Mouse (Mus musculus): ENCODE measurements around the gene Gm11084. TPM values are rescaled to one million over a fixed set of nuclear protein-coding genes. Genes with fewer than 3 reads are reported as not detected.
"Not testable (repeated sequence)": the region's sequence is repeated elsewhere in the genome, so short reads cannot be mapped to it uniquely, and the experiment has no call there.

Gene Gm11084
- not detected in 2 replicates for polyA plus RNA-seq (2015; fragmentation: Nextera tagmentation; extraction: Ambion mirVana)

DNA sequence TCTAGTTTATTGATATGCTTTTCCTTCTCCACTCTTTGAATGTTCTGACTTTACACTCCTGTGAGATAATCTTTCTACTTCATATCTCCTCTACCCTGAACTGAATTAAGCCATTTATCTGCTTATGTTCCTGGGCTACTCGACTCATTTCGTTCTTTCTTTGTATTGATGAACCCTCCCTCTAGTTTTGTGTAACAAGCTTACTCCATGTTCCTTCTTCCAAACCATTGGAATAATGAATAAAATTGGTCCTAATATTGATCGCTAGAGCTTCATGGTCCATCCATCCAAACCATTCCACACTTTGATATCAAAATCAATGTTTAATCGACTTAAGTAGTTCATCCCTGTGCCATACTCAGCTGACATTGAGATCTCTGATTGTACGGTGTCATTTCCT is at the start of gene Gm11084:
Gene Gm11084, minus strand, starts transcription at position 101 of the 400 bp plus-strand sequence.
- no peak for ATAC-seq (ENCODE audit: low FRiP score, low read depth)
- 91% methylated on average over 5 of the region's 5 CpGs for WGBS

GRCm38 (mm10) chr2:73031061-73032055 is 44.8 kb upstream of the Gm11084 start:
- Histone ChIP-seq H3K27me3 (no peaks in the 10 kb centered on the region), H3K4me1 (replicated peaks) (no peaks in the 10 kb centered on the region), H3K36me3 (no peaks in the 10 kb centered on the region), H3K9ac (no peak overlapping the region), H3K4me2 (no peak overlapping the region), H3K27ac (replicated peaks) (no peak overlapping the region), H3K4me3 (no peak overlapping the region), H3K9me3 (no peaks in the 10 kb centered on the region)
- 84% methylated on average over 7 of the region's 7 CpGs for WGBS
- ATAC-seq (ENCODE audit: low FRiP score, low read depth) = no peak

More for the DNA sequence above, at the start of gene Gm11084:
- Histone ChIP-seq H3K4me1 (replicated peaks) (peaks cover 1% of the 10 kb centered on the region; the same call in 1 of the 2 replicates), H3K4me3 (no peak within 1 kb of the TSS), H3K27ac (replicated peaks) (no peak within 1 kb of the TSS), H3K9me3 (no peaks in the 10 kb centered on the region), H3K27me3 (no peaks in the 10 kb centered on the region), H3K4me2 (no peak within 1 kb of the TSS), H3K36me3 (no peaks in the 10 kb centered on the region), H3K9ac (no peak within 1 kb of the TSS)

GRCm38 (mm10) chr2:73029846-73030245 is 43.3 kb upstream of the Gm11084 start:
- Histone ChIP-seq H3K36me3 (no peaks in the 10 kb centered on the region), H3K9ac (no peak overlapping the region), H3K4me1 (replicated peaks) (no peaks in the 10 kb centered on the region), H3K4me2 (no peak overlapping the region), H3K27me3 (no peaks in the 10 kb centered on the region), H3K4me3 (no peak overlapping the region), H3K9me3 (no peaks in the 10 kb centered on the region), H3K27ac (replicated peaks) (no peak overlapping the region)
- 92% methylated on average over 3 of the region's 3 CpGs for WGBS
- ATAC-seq (ENCODE audit: low FRiP score, low read depth) = no peak

DNA sequence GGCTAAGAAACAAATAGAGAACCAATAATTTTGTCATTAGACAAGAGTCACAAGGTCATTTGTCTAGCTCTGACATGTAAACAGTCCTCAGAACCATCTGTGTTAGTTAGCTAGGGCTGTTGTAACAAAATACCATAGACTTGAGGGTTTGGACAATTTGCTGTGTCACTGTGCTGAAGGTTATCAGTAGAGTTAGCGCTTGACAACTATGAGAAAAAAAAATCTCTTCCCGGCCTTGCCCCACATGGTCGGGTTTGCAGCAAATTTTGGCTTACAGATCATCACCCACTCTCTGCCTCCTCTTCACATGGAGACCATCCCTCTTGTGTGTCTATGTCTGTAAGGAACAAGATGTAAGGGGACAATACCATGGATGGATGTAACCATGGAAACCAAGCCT is 41.5 kb upstream of the Gm11084 start:
- no peaks in the 10 kb centered on the region for H3K9me3 ChIP-seq
- no peaks in the 10 kb centered on the region for H3K4me1 ChIP-seq (replicated peaks)
- no peak overlapping the region for H3K9ac ChIP-seq
- H3K4me2 ChIP-seq = no peak overlapping the region
- WGBS = 90% methylated on average over 3 of the region's 3 CpGs
- no peaks in the 10 kb centered on the region for H3K36me3 ChIP-seq
- no peak for ATAC-seq (ENCODE audit: low FRiP score, low read depth)
- H3K27me3 ChIP-seq = no peaks in the 10 kb centered on the region
- no peak overlapping the region for H3K27ac ChIP-seq (replicated peaks)
- no peak overlapping the region for H3K4me3 ChIP-seq

DNA sequence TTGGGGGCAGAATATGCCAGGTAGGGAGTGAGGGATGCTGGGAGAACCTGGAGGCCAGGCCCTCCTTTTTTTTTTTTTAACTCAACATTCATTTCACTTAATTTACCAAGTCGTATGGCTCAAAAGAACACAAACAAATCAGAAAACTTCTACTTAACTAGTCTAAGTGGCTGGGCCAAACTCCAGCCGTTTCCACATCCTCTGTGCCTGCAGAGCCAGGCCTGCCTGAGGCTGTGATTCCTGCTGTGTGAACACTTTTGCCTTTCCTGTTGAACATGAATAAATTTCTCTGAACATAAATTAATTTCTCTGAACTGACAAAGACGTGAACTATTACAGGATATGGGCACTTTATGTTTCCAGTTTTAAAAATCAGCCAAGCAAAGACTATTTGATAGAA is 40.6 kb upstream of the Gm11084 start:
- no peaks in the 10 kb centered on the region for H3K9me3 ChIP-seq
- H3K4me2 ChIP-seq = no peak overlapping the region
- 53% methylated on average over 3 of the region's 3 CpGs for WGBS
- H3K4me3 ChIP-seq = no peak overlapping the region
- no peaks in the 10 kb centered on the region for H3K36me3 ChIP-seq
- ATAC-seq (ENCODE audit: low FRiP score, low read depth) = no peak
- H3K27ac ChIP-seq (replicated peaks) = no peak overlapping the region
- no peaks in the 10 kb centered on the region for H3K27me3 ChIP-seq
- no peak overlapping the region for H3K9ac ChIP-seq
- H3K4me1 ChIP-seq (replicated peaks) = no peaks in the 10 kb centered on the region

GRCm38 (mm10) chr2:73023803-73024202 is 37.3 kb upstream of the Gm11084 start:
- Histone ChIP-seq H3K27me3 (no peaks in the 10 kb centered on the region), H3K36me3 (no peaks in the 10 kb centered on the region), H3K9me3 (no peaks in the 10 kb centered on the region), H3K4me1 (replicated peaks) (no peaks in the 10 kb centered on the region), H3K27ac (replicated peaks) (no peak overlapping the region), H3K4me3 (no peak overlapping the region), H3K9ac (no peak overlapping the region), H3K4me2 (no peak overlapping the region)
- 53% methylated on average over 6 of the region's 6 CpGs for WGBS
- no peak for ATAC-seq (ENCODE audit: low FRiP score, low read depth)

DNA sequence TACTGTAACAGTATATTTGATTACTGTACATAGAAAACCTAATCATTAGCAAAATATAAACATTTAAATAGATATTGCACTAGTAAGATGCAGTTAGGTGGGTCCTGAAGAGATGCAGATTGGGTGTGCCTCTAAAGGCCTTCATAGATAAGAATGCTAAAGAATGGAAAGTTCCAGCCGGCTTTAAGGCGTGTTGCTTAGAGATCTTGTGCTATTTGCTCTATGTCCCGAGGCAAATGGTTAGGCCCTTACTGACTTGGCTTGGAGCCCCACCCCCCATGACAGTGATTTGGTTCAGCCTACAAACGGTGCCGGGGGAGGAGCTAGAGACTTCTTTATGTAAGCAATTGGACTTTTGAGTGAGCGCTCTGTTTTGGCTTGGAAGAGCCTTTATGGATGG is 34.5 kb upstream of the Gm11084 start:
- Histone ChIP-seq H3K4me3 (no peak overlapping the region), H3K9ac (no peak overlapping the region), H3K9me3 (no peaks in the 10 kb centered on the region), H3K4me2 (no peak overlapping the region), H3K27me3 (no peaks in the 10 kb centered on the region), H3K4me1 (replicated peaks) (no peaks in the 10 kb centered on the region), H3K27ac (replicated peaks) (no peak overlapping the region), H3K36me3 (no peaks in the 10 kb centered on the region)
- 85% methylated on average over 6 of the region's 6 CpGs for WGBS
- ATAC-seq (ENCODE audit: low FRiP score, low read depth) = no peak

- H3K9ac ChIP-seq = no peak overlapping the region
- H3K4me3 ChIP-seq = no peak overlapping the region
- no peak overlapping the region for H3K4me2 ChIP-seq
- H3K36me3 ChIP-seq = no peaks in the 10 kb centered on the region
- no peak overlapping the region for H3K27ac ChIP-seq (replicated peaks)
- no peak for ATAC-seq (ENCODE audit: low FRiP score, low read depth)
- no peaks in the 10 kb centered on the region for H3K4me1 ChIP-seq (replicated peaks)
- H3K27me3 ChIP-seq = no peaks in the 10 kb centered on the region
- no peaks in the 10 kb centered on the region for H3K9me3 ChIP-seq
- WGBS = 66% methylated on average over 9 of the region's 9 CpGs
These were observed 33.0 kb upstream of the Gm11084 start for GRCm38 (mm10) chr2:73019371-73020146.

DNA sequence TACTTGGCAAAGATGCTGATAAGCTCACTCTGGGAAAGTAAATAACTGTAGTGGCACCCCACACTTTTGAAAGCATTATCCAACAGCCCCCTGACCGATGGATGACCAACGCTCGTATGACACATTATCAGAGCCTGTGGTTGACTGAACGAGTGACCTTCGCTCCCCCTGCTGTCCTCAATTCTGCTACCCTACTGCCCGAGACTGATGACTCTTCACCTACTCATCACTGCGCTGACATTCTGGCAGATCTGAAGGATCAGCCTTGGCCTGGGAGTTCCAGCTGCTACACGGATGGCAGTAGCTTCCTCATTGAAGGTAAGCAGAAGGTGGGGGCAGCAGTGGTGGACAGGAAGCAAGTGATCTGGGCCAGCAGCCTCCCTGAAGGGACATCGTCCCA is 27.5 kb upstream of the Gm11084 start:
- not testable (repeated sequence) for H3K27ac ChIP-seq (replicated peaks); H3K9ac ChIP-seq; H3K27me3 ChIP-seq; H3K4me1 ChIP-seq (replicated peaks); H3K4me2 ChIP-seq; H3K4me3 ChIP-seq; H3K36me3 ChIP-seq; H3K9me3 ChIP-seq; ATAC-seq (ENCODE audit: low FRiP score, low read depth)
- 87% methylated on average over 9 of the region's 9 CpGs for WGBS

DNA sequence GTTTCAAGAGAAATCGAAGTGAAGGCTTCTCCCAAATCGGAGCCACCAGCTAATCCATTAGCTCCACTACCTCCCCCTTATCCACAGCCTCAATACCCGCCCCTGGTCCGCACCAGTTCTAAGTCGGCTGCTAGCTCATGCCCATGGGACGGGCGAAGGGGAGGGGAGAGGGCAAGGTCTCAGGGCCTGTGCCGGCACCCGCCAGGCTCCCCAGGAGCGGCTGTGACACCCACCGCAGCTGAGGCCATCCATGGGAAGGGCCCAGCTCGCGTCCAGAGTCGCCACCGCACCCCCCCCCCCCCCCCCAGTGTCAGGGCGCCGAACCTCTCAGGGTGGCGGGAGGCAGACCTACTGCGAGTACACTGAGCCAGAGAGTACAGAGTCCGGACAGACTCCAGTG is 26.1 kb upstream of the Gm11084 start:
- no peak overlapping the region for H3K4me2 ChIP-seq
- H3K4me3 ChIP-seq = no peak overlapping the region
- no peaks in the 10 kb centered on the region for H3K4me1 ChIP-seq (replicated peaks)
- 63% methylated on average over 18 of the region's 20 CpGs for WGBS
- H3K27ac ChIP-seq (replicated peaks) = no peak overlapping the region
- no peak overlapping the region for H3K9ac ChIP-seq
- H3K36me3 ChIP-seq = no peaks in the 10 kb centered on the region
- no peaks in the 10 kb centered on the region for H3K27me3 ChIP-seq
- H3K9me3 ChIP-seq = no peaks in the 10 kb centered on the region
- ATAC-seq (ENCODE audit: low FRiP score, low read depth) = no peak

- H3K4me3 ChIP-seq = no peak overlapping the region
- no peaks in the 10 kb centered on the region for H3K27me3 ChIP-seq
- no peak overlapping the region for H3K27ac ChIP-seq (replicated peaks)
- H3K9ac ChIP-seq = no peak overlapping the region
- no peaks in the 10 kb centered on the region for H3K36me3 ChIP-seq
- no peak for ATAC-seq (ENCODE audit: low FRiP score, low read depth)
- H3K4me2 ChIP-seq = no peak overlapping the region
- no peaks in the 10 kb centered on the region for H3K9me3 ChIP-seq
- 94% methylated on average over 9 of the region's 9 CpGs for WGBS
- peaks cover 21% of the 10 kb centered on the region for H3K4me1 ChIP-seq (replicated peaks)
These were observed 21.0 kb upstream of the Gm11084 start for GRCm38 (mm10) chr2:73007472-73007871.
